Mouse (Mus musculus) liver, embryonic 14.5 days (tissue): ENCODE measurements around the gene Ambra1.

Experiments
- CTCF ChIP-seq: IDR thresholded peaks from 2 replicates; pipeline ENCODE4 v1.5.1; 2016; ENCODE audit warnings: antibody characterized with exemption, low read depth, control low read depth
- EP300 ChIP-seq: IDR thresholded peaks from 2 replicates; pipeline ENCODE4 v1.6.1; 2016; ENCODE audit warnings: antibody characterized with exemption, low read depth

DNA sequence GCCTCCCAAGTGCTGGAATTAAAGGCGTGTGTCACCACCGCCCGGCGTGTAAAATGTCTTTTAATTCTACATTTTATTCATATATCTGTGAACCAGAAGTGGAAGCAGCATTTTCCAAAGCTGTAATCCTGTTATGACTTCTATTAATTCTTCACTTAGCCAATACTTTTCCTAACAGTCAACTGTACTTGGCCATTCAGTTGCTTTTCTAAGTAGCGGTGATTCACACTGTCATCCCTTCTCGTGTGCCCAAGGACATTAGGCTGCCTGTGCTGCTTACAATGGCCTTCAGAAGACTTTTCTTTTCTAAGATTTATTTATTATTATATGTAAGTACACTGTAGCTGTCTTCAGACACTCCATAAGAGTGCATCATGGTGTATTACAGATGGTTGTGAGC lies 21.6 kb upstream of the Ambra1 start:
- TF ChIP-seq EP300 (no peak), CTCF (no peak)
